Mouse (Mus musculus) heart, postnatal 25 days (tissue): ENCODE data around the gene Zdhhc18. TPM values are rescaled to one million over a fixed set of nuclear protein-coding genes. Genes with fewer than 3 reads are reported as not detected.

Source experiments
- DNase-seq: peaks from one replicate; pipeline ENCODE4 v3.0.0; 2022; ENCODE audit warnings: low spot score
- intact Hi-C: fragments of 180-260 bp; cut with DNase I; formaldehyde crosslinking; loops from one replicate; pipeline ENCODE4 v1.15.1; 2025
- total RNA-seq, 2 experiments: library from RNA; stranded (reverse); gene quantifications; 2 replicates each; pipeline ENCODE4 v1.2.3; 2021

The Zdhhc18 gene
- total RNA-seq, 2 experiments from 2014 or later, result 18.7 to 20.1 TPM

GRCm38 (mm10) chr4:133611815-133612214 is 38.1 kb downstream of the Zdhhc18 start:
- no peak for DNase-seq
- intact Hi-C loops, result no loop called here

- DNase-seq, result peak; percentile 48
- intact Hi-C loops, result no loop called here
Measured at GRCm38 (mm10) chr4:133609719-133610118, 40.2 kb downstream of the Zdhhc18 start.

DNA sequence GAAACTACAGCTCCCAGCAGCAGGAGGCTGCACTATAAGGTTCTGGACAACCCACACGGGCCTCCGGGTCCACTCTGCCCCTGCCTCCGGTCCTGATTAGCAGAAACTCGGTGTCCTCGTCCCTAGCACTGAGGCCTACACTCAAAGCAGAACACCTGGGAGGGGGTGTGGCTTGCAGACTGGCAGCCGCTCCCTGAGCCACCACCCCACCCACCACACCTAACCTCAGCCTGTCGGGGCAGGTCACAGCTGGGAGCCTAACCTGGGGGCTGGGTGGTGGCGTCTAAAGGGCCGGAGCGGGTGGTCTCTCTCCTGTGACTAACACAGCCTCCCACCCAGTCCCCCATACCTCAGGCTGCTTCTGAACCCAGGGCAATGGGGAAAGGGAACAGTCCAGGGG is 42.7 kb downstream of the Zdhhc18 start:
- intact Hi-C loops, result no loop called here
- DNase-seq, result no peak

- intact Hi-C loops, result no loop called here
- DNase-seq, result no peak
Measured at GRCm38 (mm10) chr4:133605330-133605729, 44.6 kb downstream of the Zdhhc18 start.

DNA sequence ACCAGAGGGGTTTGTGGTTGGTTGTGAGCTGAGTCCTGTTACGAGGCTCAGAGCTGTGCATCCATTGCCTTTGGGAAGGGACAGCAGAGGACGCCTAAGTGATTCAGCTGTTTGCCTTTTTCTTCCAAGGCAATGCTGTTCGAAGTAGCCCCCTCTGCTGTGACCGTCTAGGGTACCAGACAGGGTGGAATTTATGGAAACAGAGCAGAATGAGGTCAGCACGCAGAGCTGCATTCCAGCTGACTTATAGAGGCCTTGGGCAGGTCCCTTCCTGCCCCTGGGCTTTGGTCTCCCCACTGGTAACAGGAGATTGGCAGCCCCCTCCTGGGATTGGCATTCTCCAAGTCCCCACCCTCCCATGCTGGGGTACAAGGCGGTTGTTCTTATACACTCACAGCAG is 45.1 kb downstream of the Zdhhc18 start:
- intact Hi-C loops, result no loop called here
- DNase-seq, result no peak

- DNase-seq, result no peak
- intact Hi-C loops, result no loop called here
Measured at GRCm38 (mm10) chr4:133604175-133604574, 45.8 kb downstream of the Zdhhc18 start.

DNA sequence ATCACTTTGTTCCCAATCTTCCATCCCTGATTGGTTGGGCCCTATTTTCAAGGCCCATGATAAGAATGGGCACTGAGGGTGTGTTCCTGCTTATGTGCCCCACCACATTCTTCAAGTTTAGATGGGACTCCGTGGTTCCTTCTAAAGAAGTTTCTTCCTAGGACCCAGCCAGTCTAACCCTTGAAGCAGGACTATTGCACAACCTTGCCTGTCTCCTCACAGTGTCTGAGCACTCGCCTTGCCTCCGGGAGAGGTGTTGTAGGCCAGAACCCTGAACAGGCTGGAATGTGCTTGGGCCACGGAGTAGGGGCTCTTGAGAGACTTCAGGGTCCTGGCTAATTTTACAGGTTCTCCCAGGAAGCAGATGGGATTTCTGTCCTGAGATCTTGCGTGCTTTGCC is 46.9 kb downstream of the Zdhhc18 start:
- intact Hi-C loops, result no loop called here
- no peak for DNase-seq

DNA sequence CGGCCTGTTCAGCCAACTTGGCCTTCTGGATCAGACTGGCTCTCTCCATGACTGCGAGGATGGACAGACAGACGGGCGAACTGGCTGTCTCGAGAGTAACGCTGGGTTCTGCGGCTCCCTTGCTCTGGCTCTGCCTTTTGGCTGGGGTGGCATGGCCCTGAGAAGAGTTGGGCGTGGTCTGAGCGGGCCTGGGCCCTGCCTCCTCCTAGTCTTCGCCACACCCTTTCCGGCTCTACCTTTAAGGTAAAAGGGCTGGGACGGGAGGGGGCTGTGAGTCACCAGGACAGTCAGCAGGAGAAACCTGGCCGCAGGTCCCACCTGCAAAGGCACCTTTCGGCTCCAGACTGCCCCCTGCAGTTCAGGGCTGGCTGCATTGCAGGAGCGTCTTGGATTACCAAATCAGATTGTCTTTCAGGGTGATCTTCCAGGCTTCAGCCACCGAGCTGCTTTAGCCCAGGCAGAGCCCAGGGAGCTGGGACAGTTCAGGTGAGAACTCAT is 48.2 kb downstream of the Zdhhc18 start, which contains the start of gene Sfn:
Gene Sfn, minus strand, starts transcription at position 448 of the 498 bp plus-strand sequence.
- no peak for DNase-seq
- intact Hi-C loops, result no loop called here

- no peak for DNase-seq
- intact Hi-C loops, result no loop called here
Measured at GRCm38 (mm10) chr4:133600306-133600705, 49.6 kb downstream of the Zdhhc18 start.

GRCm38 (mm10) chr4:133599571-133600073 is 50.3 kb downstream of the Zdhhc18 start:
- intact Hi-C loops, result no loop called here
- DNase-seq, result peak; percentile 90

GRCm38 (mm10) chr4:133599116-133599515 is 50.8 kb downstream of the Zdhhc18 start:
- intact Hi-C loops, result no loop called here

DNA sequence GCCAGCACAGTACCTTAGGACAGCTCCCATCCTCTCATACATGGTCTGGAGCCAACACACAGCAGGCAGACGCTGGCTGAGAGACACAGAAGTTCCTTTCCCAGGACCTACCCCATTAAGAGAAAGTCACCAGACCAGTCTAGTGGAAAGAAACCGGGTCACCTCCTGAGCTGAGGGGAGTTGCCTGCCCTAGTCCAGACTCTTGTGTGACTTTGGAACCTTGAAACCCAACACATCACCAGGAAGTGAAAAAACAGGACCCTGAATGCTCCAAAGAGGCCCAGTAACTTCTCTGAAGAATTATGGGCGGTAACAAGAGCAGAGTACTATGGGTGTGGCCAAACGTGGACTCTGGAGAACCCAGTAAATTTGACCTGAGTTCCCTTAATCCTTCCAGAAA is 51.3 kb downstream of the Zdhhc18 start:
- intact Hi-C loops, result no loop called here

More at GRCm38 (mm10) chr4:133599116-133599515, 50.8 kb downstream of the Zdhhc18 start:
- no peak for DNase-seq

DNA sequence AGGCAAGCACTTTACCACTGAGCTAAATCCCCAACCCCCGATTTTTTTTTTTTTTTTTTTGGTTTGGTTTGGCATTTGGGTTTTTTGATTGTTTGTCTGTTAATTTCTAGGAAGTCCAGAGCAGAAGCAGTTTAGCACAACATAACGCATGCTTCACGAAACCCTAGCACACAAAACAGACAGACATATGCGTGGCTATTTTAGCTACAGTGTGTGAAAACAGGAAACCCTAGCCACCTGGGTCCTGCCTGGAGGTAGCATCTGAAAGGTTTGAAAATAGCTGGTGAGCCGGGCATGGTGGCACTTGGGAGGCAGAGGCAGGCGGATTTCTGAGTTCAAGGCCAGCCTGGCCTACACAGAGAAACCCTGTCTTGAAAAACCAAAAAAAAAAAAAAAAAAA is 53.9 kb downstream of the Zdhhc18 start:
- intact Hi-C loops, result no loop called here
- DNase-seq, result no peak

More for the DNA sequence above, 51.3 kb downstream of the Zdhhc18 start:
- DNase-seq, result no peak

DNA sequence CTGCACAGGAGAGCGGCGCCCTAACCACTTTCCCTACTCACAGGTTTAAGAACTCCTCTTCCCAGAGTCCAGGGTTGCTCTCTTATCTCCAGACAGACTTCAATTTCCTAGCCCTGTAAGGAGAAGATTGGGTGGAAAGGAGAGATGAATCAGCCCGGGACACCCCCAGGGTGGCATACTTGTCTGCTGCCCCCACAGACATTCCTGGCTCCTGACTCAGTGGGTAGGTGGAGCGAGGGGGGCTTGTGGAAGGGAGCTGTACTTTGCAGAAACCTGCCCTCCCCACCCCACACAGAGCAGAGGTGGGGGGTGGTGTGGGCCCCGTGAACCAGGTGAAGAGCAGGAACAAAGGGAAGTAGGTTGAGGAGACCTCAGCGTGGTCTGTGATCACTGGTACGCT is 54.4 kb downstream of the Zdhhc18 start:
- DNase-seq, result no peak
- intact Hi-C loops, result no loop called here

DNA sequence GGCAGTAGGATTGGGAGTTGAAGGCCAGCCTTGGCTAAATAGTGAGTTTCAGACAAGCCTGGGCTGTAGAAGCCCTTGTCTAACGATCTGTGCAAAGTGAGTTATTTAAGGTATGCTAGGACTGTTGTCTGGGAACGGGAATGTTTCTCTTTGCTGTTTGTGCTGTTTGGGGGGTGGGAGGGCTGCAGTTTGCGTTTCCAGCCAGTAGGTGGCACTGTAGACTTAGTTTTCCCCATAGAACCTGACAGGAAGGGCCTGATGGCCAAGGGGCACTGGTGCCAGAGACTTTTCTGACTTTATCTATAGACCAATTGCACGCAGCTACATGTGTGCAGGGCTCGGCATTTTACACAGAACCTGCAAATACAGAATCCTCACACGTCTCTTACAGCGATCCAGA is 57.4 kb downstream of the Zdhhc18 start:
- DNase-seq, result peak; percentile 35
- intact Hi-C loops, result loop anchor here (1.0 to 2.0 kb wide), 3 partner anchors 16 to 236 kb away; partner anchors contain the start of gene Zdhhc18

DNA sequence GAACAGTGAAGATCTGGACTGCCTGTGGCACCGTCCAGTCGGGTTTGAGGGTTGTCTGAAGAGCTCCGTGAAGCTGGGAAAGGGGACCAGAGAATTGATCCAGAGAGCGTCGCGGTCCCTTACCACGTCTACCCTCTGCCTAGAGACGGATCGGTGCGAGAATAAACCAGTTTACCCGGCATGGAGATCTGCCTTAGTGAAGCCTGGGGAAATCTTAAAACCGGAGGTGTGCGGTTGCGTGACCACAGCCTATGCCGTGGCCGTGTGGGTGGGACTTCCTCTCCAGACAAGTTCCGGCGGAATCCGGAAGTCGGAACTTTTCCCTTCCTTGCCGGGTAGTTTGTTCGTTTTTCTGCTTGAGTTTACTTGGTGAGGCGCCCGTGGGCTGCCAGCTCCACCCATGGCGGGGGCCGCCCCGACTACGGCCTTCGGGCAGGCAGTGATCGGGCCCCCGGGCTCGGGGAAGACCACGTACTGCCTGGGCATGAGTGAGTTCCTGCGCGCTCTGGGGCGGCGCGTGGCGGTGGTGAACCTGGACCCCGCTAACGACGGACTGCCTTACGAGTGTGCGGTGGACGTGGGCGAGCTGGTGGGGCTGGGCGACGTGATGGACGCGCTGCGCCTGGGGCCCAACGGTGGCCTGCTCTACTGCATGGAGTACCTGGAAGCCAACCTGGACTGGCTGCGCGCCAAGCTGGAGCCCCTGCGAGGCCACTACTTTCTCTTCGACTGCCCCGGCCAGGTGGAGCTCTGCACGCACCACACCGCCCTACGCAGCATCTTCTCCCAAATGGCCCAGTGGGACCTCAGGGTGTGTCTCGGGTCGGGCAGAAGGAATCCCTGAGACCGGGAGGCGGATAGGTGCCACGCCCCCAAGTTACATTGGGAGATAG is 65.6 kb downstream of the Zdhhc18 start, which contains the start of gene Gpn2:
Gene Gpn2, plus strand, starts transcription at position 304 of the 893 bp plus-strand sequence.
- intact Hi-C loops, result no loop called here
- peak; percentile 53 for DNase-seq

- intact Hi-C loops, result no loop called here
- DNase-seq, result no peak
Measured at GRCm38 (mm10) chr4:133583690-133584058, 66.3 kb downstream of the Zdhhc18 start.

- intact Hi-C loops, result no loop called here
- no peak for DNase-seq
Measured at GRCm38 (mm10) chr4:133577983-133578382, 72.0 kb downstream of the Zdhhc18 start.

- DNase-seq, result no peak
- intact Hi-C loops, result no loop called here
Measured at GRCm38 (mm10) chr4:133574843-133575202, 75.1 kb downstream of the Zdhhc18 start.

- intact Hi-C loops, result no loop called here
- DNase-seq, result peak; percentile 83
Measured at GRCm38 (mm10) chr4:133574070-133574842, 75.7 kb downstream of the Zdhhc18 start, which contains the start of gene Gpatch3. Gene Gpatch3 (plus strand): TSS chr4:133574745.
